Mouse (Mus musculus): Measurements from ENCODE around the gene Pcdh19.

The Pcdh19 gene

DNA sequence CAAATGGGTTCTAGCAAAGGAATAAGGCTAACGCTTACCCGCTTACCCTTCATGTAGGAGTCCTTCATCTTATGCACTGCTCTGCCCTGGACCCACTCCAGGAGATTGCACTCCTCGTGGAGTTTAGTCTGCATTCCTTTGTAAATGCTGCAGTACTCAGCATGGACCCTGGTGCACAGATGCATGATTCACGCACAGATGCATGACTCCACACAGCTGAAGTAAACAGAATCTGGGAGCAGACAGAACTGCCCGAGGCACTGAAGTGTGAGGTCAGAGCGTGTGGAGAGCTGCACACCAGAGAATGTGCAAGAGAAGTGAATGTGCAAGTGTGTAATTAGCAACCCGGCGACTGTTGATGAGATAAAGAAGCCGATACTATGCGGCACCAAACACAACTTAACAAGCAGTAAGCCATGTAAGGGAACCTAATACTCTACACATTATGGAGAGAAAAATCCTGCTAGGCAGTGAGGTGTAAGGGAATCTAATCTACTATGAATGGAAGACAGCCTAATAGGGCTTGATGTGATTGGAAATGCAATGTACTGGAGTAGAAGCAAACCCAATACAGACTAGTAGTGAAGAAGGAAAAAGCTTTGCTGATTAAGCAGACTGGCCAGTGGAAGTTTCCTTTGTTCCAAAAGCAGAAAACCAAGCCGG is 32.8 kb downstream of the Pcdh19 start:
- peak; percentile 9 for DNase-seq

DNA sequence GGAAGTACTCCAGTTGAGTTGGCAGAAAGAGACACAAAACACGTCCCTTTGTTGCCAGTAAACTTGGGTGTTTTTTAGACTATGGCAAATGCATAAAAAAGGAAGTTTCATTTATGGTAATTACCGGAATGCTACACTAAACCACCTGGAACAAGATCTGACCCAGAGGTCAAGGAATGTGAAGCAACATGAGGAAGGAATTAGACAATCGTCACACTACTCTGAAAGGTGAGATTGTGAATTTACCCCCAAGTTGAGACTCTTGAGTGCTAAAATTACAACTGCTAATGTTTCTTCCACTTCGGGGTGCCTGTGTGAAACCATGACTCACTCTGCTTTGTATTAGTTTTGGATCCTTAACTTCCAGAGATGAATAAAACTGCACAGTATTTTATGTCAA is 33.6 kb downstream of the Pcdh19 start:
- no peak for DNase-seq

DNA sequence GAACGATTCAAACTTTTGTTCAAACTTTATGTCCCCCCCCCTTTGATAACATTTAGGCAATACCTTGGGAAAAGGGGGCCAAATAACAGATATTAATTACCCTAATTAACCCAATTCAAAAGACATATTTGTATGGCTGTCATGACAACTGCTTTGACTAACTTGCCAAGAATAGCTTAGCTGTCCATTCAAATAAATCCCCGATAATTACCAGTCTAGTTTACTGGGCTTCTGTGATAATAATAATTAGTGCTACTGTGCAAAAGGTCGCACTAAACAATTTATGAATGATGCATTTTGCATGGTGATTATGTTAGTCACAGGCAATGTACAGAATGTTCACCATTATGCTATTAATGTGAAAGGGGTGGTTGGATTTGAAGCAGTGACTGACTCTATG is 35.7 kb downstream of the Pcdh19 start:
- no peak for DNase-seq

DNA sequence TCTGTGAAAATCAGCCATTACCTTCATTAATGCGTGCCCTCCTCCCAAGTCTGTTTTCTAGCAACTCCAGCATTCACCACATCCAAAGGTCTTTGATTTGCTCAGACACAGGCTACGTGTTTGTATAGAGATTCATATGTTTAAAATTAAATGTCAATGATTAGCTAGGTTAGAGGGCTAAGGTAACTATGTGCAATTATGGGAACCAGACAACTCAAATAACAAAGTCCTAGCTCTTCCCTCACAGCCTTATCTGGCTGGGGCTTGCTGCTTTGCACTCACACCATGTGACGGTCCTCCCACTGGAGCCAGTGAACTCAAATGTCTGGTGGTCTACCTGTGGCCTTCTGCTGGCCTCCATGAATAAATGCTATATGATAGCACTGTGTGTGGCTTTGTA is 38.4 kb downstream of the Pcdh19 start:
- no peak for DNase-seq

DNA sequence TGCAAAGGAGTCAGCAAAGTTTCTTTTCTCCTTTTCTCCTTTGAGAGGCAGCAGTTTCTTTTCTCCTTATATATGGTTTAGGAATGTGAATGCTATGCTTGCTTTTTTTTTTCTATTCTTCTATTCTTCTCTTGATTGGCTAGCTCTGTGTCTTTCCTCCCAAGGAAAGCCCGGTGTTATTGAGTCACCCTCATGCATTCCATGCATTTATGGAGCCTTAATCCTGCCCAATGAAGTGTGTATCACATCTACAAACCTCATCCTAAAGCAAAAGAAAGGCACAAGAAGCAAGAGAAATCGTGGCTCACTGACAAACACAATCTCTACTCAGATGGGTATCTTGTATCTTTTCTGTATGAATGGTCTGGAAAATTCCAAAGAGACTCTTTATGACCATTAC is 41.0 kb downstream of the Pcdh19 start:
- no peak for DNase-seq

DNA sequence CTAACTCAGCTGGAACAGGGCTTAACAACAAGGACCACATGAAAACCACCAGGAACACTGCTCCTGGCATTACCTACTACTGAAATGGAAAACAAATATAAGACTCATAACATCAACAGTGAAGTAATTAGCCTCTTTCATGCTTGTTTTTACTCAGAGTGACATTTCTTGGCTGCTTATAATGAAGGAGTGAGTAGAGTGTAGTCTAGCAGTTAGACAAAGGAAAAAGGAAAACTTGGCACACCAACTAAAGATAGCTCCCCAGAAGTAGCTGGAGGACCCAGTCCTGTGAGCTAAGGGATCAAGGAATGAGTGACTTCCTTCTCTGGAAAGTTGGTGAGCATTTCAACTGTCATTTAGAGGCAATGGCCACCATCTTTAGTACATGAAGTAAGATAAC is 49.3 kb downstream of the Pcdh19 start:
- no peak for DNase-seq

DNA sequence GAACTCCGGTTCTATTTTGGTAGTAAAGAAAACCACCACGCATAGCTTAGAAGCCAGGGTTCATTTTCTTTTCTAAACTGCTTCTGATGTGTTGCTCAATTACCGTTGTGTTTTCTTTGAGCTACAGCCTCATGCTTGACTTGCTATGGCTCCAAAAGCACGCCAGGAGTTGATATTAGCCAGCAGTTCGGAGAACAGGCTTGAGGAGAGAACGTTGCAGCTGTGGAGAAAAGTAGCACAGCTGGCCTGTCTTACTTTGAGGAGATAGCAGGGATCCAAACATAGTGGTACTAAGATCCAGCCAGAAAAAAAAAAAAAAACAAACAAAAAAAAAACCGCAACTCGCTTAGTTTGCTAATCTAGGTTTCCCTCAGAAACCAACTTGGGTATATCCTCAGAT is 59.2 kb downstream of the Pcdh19 start:
- peak; percentile 16 for DNase-seq

DNA sequence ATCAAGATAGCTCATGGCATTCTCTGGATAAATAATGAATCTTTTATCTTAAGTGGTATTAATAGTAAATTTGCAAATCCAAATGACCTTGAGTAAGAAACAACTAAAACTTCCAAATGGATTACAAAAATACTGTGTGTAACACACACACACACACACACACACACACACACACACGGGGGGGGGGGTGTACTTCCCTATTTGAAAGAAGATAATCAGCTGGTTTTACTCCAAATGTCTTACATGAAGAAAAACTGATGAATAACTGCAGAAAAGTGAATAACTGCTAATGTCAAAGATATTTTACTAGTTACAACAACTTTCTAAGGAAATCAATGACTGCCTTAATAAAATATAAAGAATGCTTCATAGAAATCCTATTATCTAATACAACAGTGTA is 70.6 kb downstream of the Pcdh19 start:
- DNase-seq, result no peak

DNA sequence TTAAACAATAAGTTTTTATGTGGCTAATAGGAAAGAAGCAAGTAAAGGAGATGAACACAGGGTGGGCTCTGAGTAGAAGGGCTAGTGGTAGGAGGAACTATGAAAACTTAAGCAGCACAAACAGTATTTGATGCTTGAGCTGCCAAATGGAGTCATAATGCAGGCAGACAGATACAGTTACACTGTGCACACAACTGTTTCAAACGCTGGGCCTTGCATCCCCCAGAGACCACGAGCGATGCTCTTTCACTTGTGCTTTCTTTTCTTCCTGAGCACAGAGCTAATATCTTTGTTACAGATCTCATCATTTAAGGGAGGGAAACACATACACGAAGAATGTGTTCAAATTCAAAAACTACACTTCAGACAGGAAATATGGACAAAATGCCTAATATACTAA is 83.0 kb downstream of the Pcdh19 start:
- no peak for DNase-seq

DNA sequence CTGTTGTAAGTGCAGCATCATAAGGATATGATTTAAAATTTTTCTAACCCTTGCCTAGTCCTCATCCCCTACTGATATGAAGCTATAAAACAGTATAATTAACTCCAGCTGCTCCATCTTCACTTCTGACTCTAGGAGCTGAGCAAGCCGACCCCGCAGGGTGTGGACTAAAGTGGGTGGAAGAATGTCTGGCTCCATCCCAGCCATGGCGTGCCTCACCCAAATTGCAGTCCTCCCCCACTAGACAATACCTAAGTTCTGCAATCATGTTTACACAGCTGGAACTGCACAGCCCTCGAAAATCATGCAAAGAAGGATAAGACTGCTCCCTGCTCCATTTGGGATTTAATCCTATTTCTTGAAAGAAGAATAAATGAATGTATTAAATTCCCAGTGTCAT is 84.5 kb downstream of the Pcdh19 start:
- DNase-seq, result peak; percentile 50

DNA sequence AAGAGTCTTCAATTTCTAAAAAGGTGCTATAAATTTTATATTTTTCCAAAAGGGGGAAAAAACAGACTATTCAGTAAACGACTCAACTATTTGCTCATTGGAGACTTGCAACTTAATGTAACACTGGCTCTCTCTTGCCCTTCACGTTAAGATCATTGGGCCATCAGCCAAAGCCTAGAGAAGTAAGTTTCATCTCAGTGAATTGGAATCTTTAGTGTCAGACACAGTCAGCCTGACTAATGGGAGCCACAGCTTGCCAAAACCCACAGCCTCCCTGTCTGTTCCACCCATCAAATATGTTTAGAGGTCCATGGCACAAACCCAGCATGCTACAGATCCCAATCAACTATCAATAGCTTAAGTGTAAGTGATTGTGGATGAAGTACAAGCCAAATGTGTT is 86.7 kb downstream of the Pcdh19 start:
- no peak for DNase-seq

DNA sequence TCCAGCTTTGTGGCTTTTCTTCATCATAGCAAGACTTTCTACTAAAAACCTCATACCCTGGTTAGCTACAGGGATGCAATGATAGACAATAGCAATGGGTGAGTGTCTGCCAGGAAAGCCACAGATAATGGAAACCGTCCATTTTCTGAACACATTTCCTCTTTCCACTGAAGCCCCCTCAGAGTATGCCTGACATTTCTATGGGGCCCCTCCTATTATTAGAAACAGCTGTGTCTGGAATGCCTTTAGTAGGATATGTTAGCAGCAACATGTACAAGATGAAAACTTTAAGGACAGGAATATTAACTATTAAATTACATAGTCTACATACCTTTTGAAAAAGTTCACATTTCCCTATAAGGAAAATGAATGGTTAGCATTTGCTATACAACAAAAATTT is 87.1 kb downstream of the Pcdh19 start:
- no peak for DNase-seq

DNA sequence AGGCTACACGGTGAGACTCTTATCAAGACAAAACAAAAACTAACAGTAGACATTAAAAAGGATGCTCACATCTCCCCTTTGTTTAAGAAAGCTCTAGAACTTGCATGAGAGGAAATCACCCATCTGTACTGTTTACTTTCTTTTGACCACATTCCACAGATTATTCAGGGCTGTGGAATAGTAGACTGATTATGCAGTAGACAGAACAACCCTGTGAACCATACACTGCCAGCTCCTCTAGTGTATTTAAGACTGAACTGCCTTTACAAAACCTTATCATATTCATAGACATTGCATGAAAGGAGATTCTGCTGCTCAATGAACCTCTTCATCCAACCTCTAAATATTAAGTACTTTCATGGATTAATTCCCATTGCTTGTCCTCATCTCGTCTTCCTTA is 87.6 kb downstream of the Pcdh19 start:
- no peak for DNase-seq

DNA sequence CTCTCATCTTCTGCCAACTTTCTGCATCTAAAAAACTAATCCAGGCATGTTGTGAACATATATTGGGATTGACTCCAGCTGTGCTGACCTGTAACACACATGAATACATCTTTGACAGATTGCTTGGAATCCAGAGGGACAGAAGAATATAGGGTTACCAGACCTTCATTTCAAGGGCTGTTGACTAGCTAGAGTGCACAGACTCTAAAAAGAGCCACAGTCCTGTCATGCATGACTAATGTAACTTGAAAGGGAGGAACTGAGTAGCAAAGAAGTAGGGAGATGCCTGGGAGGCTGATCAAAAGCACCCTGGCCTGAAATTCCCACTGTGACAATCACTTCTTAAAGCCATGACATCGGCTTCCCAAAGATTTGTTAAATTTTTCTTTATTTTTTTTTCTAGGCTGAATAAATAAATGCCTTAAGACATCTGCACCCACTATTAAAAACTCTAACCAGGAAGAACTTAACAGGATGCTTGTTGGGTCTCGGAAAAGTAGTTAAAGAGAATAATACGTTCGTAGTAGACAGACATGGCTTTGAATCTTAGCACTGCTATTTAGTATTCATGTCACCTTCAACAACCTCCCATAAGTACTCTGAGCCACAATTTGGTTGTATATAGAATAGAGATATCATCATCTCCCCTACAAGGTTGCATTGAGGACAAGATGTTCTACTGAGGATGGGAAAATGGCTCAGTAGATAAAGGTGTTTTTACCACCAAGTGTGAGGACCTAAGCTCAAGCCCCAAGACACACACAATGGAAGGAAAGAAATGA is 113.0 kb downstream of the Pcdh19 start:
- DNase-seq, result no peak

DNA sequence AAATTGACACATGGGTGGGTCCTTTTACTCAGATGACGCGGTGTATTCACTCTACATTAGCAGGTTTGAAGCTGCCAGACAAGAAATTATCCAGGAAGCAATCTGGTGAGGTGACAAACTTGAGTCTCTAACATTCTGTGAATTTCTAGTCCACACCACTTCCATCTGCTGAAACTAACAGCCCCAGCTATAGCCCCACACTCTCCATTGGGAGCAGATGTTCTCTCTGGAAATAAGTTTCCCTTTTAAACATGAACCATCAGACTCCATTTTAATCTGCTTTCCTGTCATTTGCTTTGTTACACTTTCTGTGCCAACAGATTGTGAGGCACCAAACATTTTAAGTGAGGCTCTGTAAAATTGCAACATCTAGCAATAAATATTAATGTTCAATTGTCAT is 123.4 kb downstream of the Pcdh19 start:
- DNase-seq, result no peak

All from kidney, postnatal 10 days (tissue).